Mouse (Mus musculus) hindbrain, embryonic 13.5 days (tissue): Measurements from ENCODE around the gene Cc2d2b. TPM values are rescaled to one million over a fixed set of nuclear protein-coding genes. Genes with fewer than 3 reads are reported as not detected.
A peak's percentile ranks its signal among the peaks of the same experiment; 100 is the strongest.

Experiments
- ATAC-seq: fragments of 200-750 bp; cut with Nextera tagmentation; 2 replicates; pipeline ENCODE4 v1.8.0; 2017; ENCODE audit warnings: moderate TSS enrichment; ENCODE audit not compliant: low FRiP score
- H3K27ac ChIP-seq: fragments of 300-500 bp; sonication (generic); 2 replicates; pipeline ENCODE4 v1.5.1; 2015; ENCODE audit warnings: inconsistent platforms, mild to moderate bottlenecking, moderate library complexity
- H3K27me3 ChIP-seq: fragments of 300-500 bp; sonication (generic); 2 replicates; pipeline ENCODE4 v1.6.1; 2015; ENCODE audit warnings: mild to moderate bottlenecking, inconsistent platforms
- H3K36me3 ChIP-seq: fragments of 300-500 bp; sonication (generic); 2 replicates; pipeline ENCODE4 v1.6.1; 2015; ENCODE audit warnings: mild to moderate bottlenecking, inconsistent platforms
- H3K4me1 ChIP-seq: fragments of 300-500 bp; sonication (generic); replicated peaks from 2 replicates; pipeline ENCODE4 v1.6.1; 2015; ENCODE audit warnings: inconsistent platforms
- H3K4me2 ChIP-seq: fragments of 300-500 bp; sonication (generic); 2 replicates; pipeline ENCODE4 v1.6.1; 2015; ENCODE audit warnings: inconsistent platforms, mild to moderate bottlenecking, moderate library complexity
- H3K4me3 ChIP-seq: fragments of 300-500 bp; sonication (generic); 2 replicates; pipeline ENCODE4 v1.5.1; 2015; ENCODE audit warnings: mild to moderate bottlenecking, inconsistent platforms
- H3K9ac ChIP-seq: fragments of 300-500 bp; sonication (generic); 2 replicates; pipeline ENCODE4 v1.6.1; 2015; ENCODE audit warnings: mild to moderate bottlenecking, inconsistent platforms
- H3K9me3 ChIP-seq: fragments of 300-500 bp; sonication (generic); 2 replicates; pipeline ENCODE4 v1.6.1; 2016; ENCODE audit warnings: inconsistent platforms
- WGBS: fragments of 180-500 bp; shearing (Covaris S2); methylation state at CpG from one replicate; pipeline ENCODE4 v1.1.7; 2015; 5-methylcytosine and 5-hydroxymethylcytosine counted together
- polyA plus RNA-seq: library from polyadenylated mRNA; unstranded; fragments of >200 nt; fragmentation: Nextera tagmentation; extraction: Ambion mirVana; gene quantifications from 2 replicates; pipeline ENCODE4 v1.2.1, GENCODE M21; 2015

Cc2d2b gene
- polyA plus RNA-seq, 1 experiment from 2014 or later: 0.19 TPM

DNA sequence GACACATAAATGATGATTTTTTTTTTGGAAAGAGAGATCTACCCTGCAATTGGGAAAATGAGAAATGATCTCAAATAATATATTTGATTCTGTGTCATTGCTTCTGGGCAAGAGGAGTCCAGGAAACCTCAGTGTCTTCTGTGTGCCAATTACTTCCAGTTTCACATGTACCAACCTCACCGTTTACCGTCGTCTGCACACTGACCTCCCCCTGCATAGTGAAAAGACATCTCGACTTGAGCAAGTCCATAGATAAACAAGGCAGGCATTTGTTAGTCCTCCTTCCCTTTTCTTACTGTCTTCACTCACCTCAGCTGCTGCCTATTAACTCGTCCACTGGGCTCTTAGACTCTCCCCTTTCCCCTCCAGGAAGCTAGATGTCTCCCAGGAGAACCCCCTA, 77.1 kb downstream of the Cc2d2b start:
- Histone ChIP-seq H3K4me2 (no peak overlapping the region), H3K27me3 (no peaks in the 10 kb centered on the region), H3K4me1 (peaks cover 8% of the 10 kb centered on the region), H3K4me3 (no peak overlapping the region), H3K9me3 (no peaks in the 10 kb centered on the region), H3K36me3 (no peaks in the 10 kb centered on the region), H3K27ac (no peak overlapping the region), H3K9ac (no peak overlapping the region)
- 76% methylated on average over 5 of the region's 5 CpGs for WGBS
- ATAC-seq: no peak

DNA sequence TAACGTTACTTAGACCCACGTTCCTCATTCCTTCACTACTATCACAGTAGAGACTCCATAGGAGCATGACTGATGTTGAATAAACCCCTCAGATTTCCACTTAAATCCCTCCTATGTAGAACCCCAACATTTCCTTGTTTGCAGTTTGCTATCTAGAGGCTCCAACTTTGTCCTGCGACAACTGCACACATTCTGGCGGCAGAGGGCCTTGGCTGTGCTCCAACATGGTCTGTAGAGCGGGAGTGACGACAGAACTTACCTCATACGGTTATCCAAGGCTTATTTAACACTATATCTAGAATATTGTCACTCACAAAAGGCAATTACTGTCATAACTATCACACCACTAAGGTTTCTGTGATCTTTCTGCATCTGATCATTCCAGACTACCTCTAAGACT, 78.2 kb downstream of the Cc2d2b start:
- WGBS: 83% methylated on average over 7 of the region's 7 CpGs
- H3K4me2 ChIP-seq: no peak overlapping the region
- ATAC-seq: no peak

DNA sequence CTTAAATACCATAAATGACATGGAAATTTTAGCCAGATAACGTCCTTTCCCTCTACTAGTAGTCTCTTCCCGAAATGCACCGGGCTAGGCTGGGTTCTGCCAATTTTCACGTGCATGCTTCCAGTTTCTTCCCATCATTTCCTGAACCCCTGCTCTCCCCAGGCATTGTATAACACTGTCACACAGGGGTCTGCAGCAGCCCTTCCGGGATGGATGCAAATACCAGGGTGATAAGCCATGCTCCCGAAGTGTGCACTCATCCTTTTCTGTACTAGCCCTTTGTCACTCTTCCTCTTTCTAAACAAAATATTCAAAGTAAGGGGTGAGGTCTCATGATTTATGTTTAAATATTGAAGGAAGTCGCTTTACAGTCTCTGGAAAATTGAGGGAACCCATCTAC, 81.6 kb downstream of the Cc2d2b start:
- peaks cover 39% of the 10 kb centered on the region for H3K4me1 ChIP-seq
- peak overlapping the region; percentile 79 for H3K4me3 ChIP-seq
- H3K9ac ChIP-seq: peak overlapping the region; percentile 99
- H3K36me3 ChIP-seq: no peaks in the 10 kb centered on the region
- H3K27me3 ChIP-seq: no peaks in the 10 kb centered on the region
- 62% methylated on average over 7 of the region's 7 CpGs for WGBS
- no peak for ATAC-seq
- peak overlapping the region; percentile 87 for H3K4me2 ChIP-seq
- no peaks in the 10 kb centered on the region for H3K9me3 ChIP-seq
- peak overlapping the region; percentile 97 for H3K27ac ChIP-seq

More for the DNA sequence above, 78.2 kb downstream of the Cc2d2b start:
- Histone ChIP-seq H3K4me1 (peaks cover 8% of the 10 kb centered on the region), H3K36me3 (no peaks in the 10 kb centered on the region), H3K9ac (no peak overlapping the region), H3K27me3 (no peaks in the 10 kb centered on the region), H3K27ac (no peak overlapping the region), H3K9me3 (no peaks in the 10 kb centered on the region), H3K4me3 (no peak overlapping the region)

DNA sequence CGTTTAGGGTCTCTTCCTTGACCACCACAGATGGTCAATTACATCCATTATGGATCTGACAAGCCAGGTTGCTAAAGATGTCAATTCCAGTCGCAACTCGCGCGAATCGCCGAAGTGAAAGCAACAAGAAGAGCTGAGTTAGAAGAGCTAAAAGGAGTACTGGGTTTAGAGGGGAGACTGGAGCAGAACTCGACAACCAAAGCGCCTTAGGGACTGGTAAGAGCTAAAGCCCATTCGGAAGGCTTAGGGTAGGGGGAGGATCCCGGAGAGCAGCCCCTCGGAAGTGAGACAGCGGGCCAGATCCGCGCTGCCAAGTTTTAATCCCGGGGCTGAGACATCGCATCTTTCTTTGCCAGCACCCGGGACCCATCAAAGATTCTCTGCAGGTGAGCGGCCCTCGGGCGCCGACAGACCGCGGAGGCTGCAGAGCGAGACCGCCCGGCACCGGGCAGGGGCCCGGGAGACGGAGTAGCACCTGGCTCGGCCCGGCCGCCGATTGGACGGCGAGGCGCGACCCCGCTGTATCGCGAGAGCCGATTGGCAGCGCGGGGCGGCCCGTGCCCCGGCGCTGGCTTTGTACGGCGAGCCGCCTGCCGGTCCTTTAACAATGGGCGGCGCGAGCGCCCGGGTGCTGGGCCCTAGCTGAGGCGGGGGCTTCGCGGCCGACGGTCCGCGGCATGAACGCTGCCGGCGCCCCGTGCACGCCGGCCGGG, 82.3 kb downstream of the Cc2d2b start, which contains the start of gene Ccnj:
TSS of gene Ccnj (plus strand) at position 577 of the 713 bp plus-strand sequence.
- Histone ChIP-seq H3K4me3 (peak within 1 kb of the TSS; percentile 79), H3K9me3 (no peaks in the 10 kb centered on the region), H3K27me3 (no peaks in the 10 kb centered on the region), H3K36me3 (no peaks in the 10 kb centered on the region), H3K27ac (peak within 1 kb of the TSS; percentile 97), H3K4me1 (peaks cover 43% of the 10 kb centered on the region), H3K4me2 (peak within 1 kb of the TSS; percentile 87), H3K9ac (peak within 1 kb of the TSS; percentile 99)
- WGBS: under 1% methylated on average over 56 of the region's 71 CpGs
- peak; percentile 99 for ATAC-seq

DNA sequence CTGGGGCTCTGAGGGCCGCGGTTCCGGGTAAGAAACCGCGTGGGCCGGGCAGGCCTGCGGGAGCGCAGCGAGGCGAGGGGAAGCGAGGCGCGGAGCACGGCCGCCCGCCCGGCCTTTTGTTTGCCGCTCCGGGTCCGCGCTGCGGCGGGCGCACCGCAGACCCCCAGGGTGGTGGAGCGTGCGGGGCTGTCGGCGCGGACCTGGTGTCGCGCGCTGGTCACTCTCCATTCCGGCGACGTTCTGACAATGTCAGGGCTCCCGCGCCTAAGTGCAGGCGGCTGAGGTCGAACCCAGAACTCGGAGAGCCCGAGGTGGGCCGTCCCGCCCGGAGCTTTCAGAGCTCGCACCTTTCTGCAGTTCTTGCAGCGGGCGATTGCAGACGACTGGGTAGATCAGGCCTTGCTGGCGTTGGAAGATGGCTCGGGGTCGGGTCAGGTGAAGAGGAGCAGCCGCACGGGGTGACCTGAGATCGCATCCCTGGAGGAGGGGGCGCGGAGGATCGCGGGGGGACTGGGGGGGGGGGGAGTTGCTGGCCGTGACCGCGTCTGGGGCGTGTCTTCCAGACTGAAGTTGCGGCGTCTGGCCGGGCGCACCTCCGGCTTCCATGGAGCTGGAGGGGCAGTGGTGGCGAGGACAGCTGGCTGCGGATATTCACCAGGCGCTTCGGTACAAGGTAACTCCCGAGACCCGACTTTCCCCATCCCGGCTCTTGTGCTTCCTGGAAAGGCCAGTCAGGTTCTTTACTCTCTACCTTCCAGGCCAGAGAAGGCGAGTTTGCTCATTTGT, 83.1 kb downstream of the Cc2d2b start:
- Histone ChIP-seq H3K27ac (peak overlapping the region; percentile 97), H3K9me3 (no peaks in the 10 kb centered on the region), H3K27me3 (no peaks in the 10 kb centered on the region), H3K36me3 (peaks cover 2% of the 10 kb centered on the region; the same call in 1 of the 2 replicates), H3K4me2 (peak overlapping the region; percentile 87), H3K9ac (peak overlapping the region; percentile 99), H3K4me3 (peak overlapping the region; percentile 79), H3K4me1 (peaks cover 43% of the 10 kb centered on the region)
- WGBS: under 1% methylated on average over 73 of the region's 76 CpGs
- peak; percentile 79 for ATAC-seq

DNA sequence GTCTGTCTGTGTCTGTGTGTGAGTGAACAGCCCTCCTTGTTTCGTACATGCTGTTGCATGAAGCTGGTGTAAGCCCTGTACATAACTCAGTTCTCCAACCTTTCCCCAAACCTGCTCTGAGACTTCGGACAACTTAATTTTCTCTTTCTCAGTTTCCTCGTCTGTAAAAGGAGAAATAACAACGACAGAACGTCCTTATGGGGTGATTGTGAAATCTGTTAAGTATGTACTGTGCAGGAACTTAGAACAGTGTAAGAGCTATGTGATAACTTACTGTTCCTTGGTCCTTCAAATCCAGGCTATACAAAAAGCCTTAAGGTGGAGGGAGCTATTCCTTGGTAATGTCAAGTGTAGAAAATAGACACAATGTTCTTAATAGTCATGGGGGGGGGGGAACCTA, 83.8 kb downstream of the Cc2d2b start:
- H3K27me3 ChIP-seq: no peaks in the 10 kb centered on the region
- 34% methylated on average over 5 of the region's 5 CpGs for WGBS
- no peak for ATAC-seq
- H3K36me3 ChIP-seq: peaks cover 10% of the 10 kb centered on the region
- peak overlapping the region; percentile 87 for H3K4me2 ChIP-seq
- H3K9ac ChIP-seq: peak overlapping the region; percentile 99
- H3K4me1 ChIP-seq: peaks cover 43% of the 10 kb centered on the region
- no peak overlapping the region for H3K27ac ChIP-seq
- no peaks in the 10 kb centered on the region for H3K9me3 ChIP-seq
- peak overlapping the region; percentile 79 for H3K4me3 ChIP-seq

DNA sequence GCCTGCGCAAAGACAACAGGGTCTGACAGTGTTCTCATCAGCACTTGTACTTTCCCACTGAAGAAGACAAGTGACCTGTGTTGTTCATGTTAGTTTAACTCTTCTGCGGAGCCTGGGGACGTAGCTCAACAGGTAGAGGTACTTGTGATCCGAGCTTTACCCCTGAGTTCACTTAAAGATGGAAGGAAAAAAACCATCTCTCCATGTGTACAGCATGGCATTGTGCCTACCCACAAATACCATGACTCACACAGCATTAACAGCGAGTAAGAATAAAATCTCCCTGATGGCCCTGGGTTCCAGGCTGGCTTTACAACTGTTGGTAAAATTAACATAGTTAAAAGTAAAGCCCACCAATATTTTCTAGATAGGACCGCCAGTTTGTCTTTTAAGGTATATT, 85.9 kb downstream of the Cc2d2b start:
- no peak for ATAC-seq
- Histone ChIP-seq H3K27me3 (no peaks in the 10 kb centered on the region), H3K9me3 (no peaks in the 10 kb centered on the region), H3K27ac (no peak overlapping the region), H3K9ac (no peak overlapping the region), H3K4me1 (peaks cover 43% of the 10 kb centered on the region), H3K4me3 (no peak overlapping the region), H3K4me2 (0 out of 2 replicates have a peak overlapping the region, but pooled peaks have one; percentile 1), H3K36me3 (peaks cover 28% of the 10 kb centered on the region)
- WGBS: 96% methylated on average over 6 of the region's 6 CpGs

DNA sequence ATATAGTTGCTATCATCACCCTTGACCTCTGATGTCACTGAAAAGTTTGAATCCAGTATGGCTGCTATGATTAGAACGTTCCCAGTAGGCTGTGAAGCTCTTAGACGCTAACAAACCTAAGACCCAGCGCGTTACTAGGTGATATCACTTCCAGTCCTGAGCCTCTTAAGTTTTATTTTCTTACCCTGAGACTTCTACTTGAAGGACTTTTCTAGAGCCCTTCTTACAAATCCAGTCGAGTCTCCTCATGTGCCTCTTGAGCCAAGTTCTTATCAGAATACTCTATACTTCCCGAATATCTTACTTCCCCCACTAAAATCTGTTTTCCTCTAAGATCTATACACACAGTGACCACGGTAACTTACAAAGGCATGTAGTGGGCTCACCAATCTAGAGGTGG, 89.7 kb downstream of the Cc2d2b start:
- 97% methylated on average over 7 of the region's 7 CpGs for WGBS
- Histone ChIP-seq H3K4me3 (no peak overlapping the region), H3K9me3 (no peaks in the 10 kb centered on the region), H3K4me1 (peaks cover 25% of the 10 kb centered on the region), H3K27ac (no peak overlapping the region), H3K27me3 (no peaks in the 10 kb centered on the region), H3K36me3 (peaks cover 60% of the 10 kb centered on the region), H3K9ac (no peak overlapping the region), H3K4me2 (no peak overlapping the region)
- ATAC-seq: no peak

DNA sequence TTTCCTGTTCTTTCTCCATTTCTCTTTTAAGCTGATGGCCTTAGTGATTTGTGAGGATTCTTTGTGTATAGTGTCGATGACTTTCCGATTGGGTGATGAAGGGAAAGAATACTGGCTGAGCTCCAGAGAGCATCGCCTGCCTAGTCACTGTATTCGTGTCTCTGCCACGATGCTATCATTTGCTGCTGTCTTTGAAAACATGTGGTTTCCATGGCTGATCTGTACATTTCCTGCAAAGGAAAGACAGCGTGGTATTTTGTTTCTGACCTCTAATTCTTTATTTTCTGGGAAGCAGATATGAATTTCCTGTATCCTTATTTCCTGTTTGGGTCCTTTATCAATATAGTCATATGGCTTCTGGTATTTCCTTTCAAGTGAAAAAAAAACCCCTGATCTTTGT, 91.8 kb downstream of the Cc2d2b start:
- H3K9me3 ChIP-seq: no peaks in the 10 kb centered on the region
- no peak overlapping the region for H3K27ac ChIP-seq
- H3K4me3 ChIP-seq: no peak overlapping the region
- H3K36me3 ChIP-seq: peaks cover 79% of the 10 kb centered on the region
- no peak overlapping the region for H3K4me2 ChIP-seq
- ATAC-seq: no peak
- no peak overlapping the region for H3K9ac ChIP-seq
- no peaks in the 10 kb centered on the region for H3K27me3 ChIP-seq
- 88% methylated on average over 6 of the region's 6 CpGs for WGBS
- peaks cover 4% of the 10 kb centered on the region for H3K4me1 ChIP-seq

DNA sequence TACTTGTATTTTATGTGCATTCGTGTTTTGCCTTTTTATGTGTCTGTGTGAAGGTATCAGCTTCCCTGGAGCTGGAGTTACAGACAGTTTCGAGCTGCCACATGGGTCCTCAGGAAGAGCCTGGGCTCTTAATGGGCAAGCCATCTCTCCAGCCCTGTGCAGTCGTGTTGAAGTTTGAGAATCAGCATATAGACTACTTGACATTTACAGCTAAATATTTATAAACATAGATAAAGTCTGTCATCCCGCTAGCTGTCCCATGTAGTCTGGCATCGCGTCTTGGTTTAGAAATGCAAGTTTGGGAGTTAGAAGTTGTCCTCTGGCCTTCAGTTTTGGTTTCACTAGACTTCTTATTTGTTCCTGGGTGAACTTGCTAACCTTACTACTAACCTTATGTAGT, 92.5 kb downstream of the Cc2d2b start:
- ATAC-seq: no peak
- no peak overlapping the region for H3K4me2 ChIP-seq
- peaks cover 87% of the 10 kb centered on the region for H3K36me3 ChIP-seq
- WGBS: 95% methylated on average over 6 of the region's 6 CpGs
- H3K9ac ChIP-seq: no peak overlapping the region
- no peaks in the 10 kb centered on the region for H3K9me3 ChIP-seq
- no peak overlapping the region for H3K4me3 ChIP-seq
- no peak overlapping the region for H3K27ac ChIP-seq
- H3K27me3 ChIP-seq: no peaks in the 10 kb centered on the region
- no peaks in the 10 kb centered on the region for H3K4me1 ChIP-seq

DNA sequence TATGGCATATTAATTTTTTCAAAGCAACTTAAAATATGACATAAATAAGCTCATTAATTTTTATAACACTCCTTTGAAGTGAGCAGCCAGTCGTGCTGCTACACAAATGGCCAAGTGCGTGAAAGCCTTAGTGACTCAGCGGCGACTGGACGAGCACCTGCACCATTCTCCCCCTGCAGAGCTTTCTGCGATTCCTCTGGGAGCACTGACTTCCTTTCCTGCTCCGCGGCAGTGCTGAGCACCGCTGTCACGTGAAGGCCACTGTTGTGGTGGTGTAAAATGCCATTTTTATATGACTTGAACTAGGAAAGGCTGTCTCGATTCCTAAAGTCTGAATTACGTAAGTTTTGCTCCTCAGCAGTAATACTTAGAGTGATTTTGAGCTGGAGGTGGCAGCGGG, 93.0 kb downstream of the Cc2d2b start:
- Histone ChIP-seq H3K4me1 (no peaks in the 10 kb centered on the region), H3K27me3 (no peaks in the 10 kb centered on the region), H3K36me3 (peaks cover 89% of the 10 kb centered on the region), H3K4me3 (no peak overlapping the region), H3K27ac (no peak overlapping the region), H3K4me2 (no peak overlapping the region), H3K9me3 (no peaks in the 10 kb centered on the region), H3K9ac (no peak overlapping the region)
- 85% methylated on average over 13 of the region's 13 CpGs for WGBS
- no peak for ATAC-seq

DNA sequence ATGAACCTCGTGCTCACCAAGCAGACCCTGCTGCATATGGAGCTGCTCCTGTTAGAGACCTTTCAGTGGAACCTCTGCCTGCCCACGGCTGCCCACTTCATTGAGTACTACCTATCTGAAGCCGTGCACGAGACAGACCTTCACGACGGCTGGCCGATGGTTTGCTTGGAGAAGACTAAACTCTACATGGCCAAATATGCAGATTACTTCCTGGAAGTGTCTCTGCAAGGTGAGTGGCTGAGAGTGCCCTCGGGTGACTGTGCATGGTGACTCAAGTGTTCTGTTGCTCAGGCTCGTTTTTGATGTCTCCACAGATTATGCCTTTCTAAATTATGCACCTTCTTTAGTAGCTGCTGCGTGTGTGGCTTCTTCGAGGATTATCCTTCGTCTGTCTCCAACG, 96.2 kb downstream of the Cc2d2b start:
- Histone ChIP-seq H3K9ac (no peak overlapping the region), H3K9me3 (no peaks in the 10 kb centered on the region), H3K27ac (no peak overlapping the region), H3K4me2 (no peak overlapping the region), H3K4me3 (no peak overlapping the region), H3K36me3 (peaks cover 85% of the 10 kb centered on the region), H3K27me3 (no peaks in the 10 kb centered on the region), H3K4me1 (no peaks in the 10 kb centered on the region)
- 95% methylated on average over 13 of the region's 13 CpGs for WGBS
- ATAC-seq: no peak
